Mouse (Mus musculus) intestine, postnatal 0 days (tissue): Measurements from ENCODE around the gene Npas3. TPM values are rescaled to one million over a fixed set of nuclear protein-coding genes. Genes with fewer than 3 reads are reported as not detected.

Experiments used
- ATAC-seq: fragments of 200-750 bp; cut with Nextera tagmentation; 2 replicates; pipeline ENCODE4 v1.8.0; 2017; ENCODE audit warnings: mild to moderate bottlenecking, moderate TSS enrichment, moderate library complexity
- H3K27ac ChIP-seq: fragments of 300-500 bp; sonication (generic); 2 replicates; pipeline ENCODE4 v1.5.1; 2014; ENCODE audit warnings: mild to moderate bottlenecking, low read depth, low read length, moderate library complexity
- H3K27me3 ChIP-seq: fragments of 300-500 bp; sonication (generic); replicated peaks from 2 replicates; pipeline ENCODE4 v1.6.1; 2014; ENCODE audit warnings: low read length, mixed read lengths; ENCODE audit not compliant: control insufficient read depth, insufficient read depth
- H3K36me3 ChIP-seq: fragments of 300-500 bp; sonication (generic); 2 replicates; pipeline ENCODE4 v1.6.1; 2014; ENCODE audit warnings: mild to moderate bottlenecking, moderate library complexity; ENCODE audit not compliant: control insufficient read depth, insufficient read depth
- H3K4me1 ChIP-seq: fragments of 300-500 bp; sonication (generic); replicated peaks from 2 replicates; pipeline ENCODE4 v1.6.1; 2014; ENCODE audit warnings: antibody characterized with exemption, low read length, mixed read lengths; ENCODE audit not compliant: control insufficient read depth, insufficient read depth
- H3K4me2 ChIP-seq: fragments of 300-500 bp; sonication (generic); replicated peaks from 2 replicates; pipeline ENCODE4 v1.6.1; 2014; ENCODE audit warnings: low read depth, mild to moderate bottlenecking, moderate library complexity
- H3K4me3 ChIP-seq: fragments of 300-500 bp; sonication (generic); 2 replicates; pipeline ENCODE4 v1.5.1; 2014; ENCODE audit warnings: low read depth, low read length
- H3K9ac ChIP-seq: fragments of 300-500 bp; sonication (generic); 2 replicates; pipeline ENCODE4 v1.6.1; 2014; ENCODE audit warnings: mild to moderate bottlenecking, low read depth, low read length
- H3K9me3 ChIP-seq: fragments of 300-500 bp; sonication (generic); 2 replicates; pipeline ENCODE4 v1.6.1; 2016; ENCODE audit warnings: mixed run types; ENCODE audit not compliant: control insufficient read depth
- CTCF ChIP-seq: sonication (generic); IDR thresholded peaks from 2 replicates; pipeline ENCODE4 v1.5.1; 2016; ENCODE audit warnings: low read depth, mild to moderate bottlenecking, control low read depth, antibody characterized with exemption, moderate library complexity
- WGBS: fragments of 180-500 bp; shearing (Covaris S2); extraction: QIAGEN DNeasy Blood & Tissue Kit; methylation state at CpG from one replicate; pipeline ENCODE4 v1.1.7; 2014; 5-methylcytosine and 5-hydroxymethylcytosine counted together
- polyA plus RNA-seq: library from polyadenylated mRNA; unstranded; fragments of >200 nt; fragmentation: Nextera tagmentation; extraction: Ambion mirVana; gene quantifications from 2 replicates; pipeline ENCODE4 v1.2.1, GENCODE M21; 2015

Gene Npas3
- polyA plus RNA-seq, 1 experiment from 2014 or later, result 0.48 TPM

DNA sequence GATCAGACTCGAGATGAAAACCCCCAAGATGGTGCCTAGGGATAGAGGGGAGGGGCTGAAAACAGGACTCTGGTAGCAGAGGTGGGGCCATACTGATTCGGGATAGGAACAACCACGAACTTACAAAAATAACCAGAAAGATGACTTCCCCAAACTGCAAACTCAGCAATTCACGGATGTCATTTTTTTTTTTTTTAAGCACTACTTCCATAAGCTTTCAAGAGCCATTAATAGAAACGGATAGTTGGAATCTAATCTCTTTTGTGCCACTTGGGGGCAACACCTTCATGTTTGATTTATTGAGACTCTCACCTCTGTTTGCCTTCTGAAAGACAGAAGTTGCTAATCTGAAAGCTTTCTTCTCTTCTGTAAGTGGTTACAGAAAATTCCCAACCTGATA, 857.1 kb downstream of the Npas3 start:
- Histone ChIP-seq H3K4me3 (no peak overlapping the region), H3K36me3 (no peaks in the 10 kb centered on the region; the same call in 1 of the 2 replicates), H3K9ac (no peak overlapping the region), H3K27ac (no peak overlapping the region), H3K9me3 (no peaks in the 10 kb centered on the region), H3K4me2 (no peak overlapping the region), H3K4me1 (0 out of 2 replicates have a peak, but pooled peaks cover 3% of the 10 kb centered on the region), H3K27me3 (no peaks in the 10 kb centered on the region)
- WGBS, result 44% methylated on average over 5 of the region's 5 CpGs
- no peak for ATAC-seq
- peak; percentile 60 for TF ChIP-seq CTCF

DNA sequence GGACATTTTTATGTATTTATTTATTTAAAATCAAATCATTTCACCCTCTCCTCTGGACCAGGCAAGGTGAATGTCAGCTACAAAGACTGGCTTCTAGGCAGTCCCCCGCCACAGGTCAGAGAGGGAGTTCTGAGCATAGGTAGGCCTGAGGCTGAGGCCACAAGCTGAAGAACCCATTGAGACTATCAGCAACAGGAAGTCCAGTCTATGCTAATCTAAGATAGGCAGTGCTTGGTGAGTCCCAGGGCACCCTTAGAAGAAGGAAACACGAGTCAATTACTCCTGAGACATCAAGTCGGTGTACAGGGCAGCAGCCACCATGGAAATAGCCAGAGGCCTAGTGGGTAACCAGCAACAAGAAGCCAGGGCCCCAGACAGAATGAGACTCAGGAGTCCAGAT, 857.5 kb downstream of the Npas3 start:
- no peaks in the 10 kb centered on the region for H3K27me3 ChIP-seq
- no peaks in the 10 kb centered on the region for H3K9me3 ChIP-seq
- TF ChIP-seq CTCF, result no peak
- 65% methylated on average over 3 of the region's 3 CpGs for WGBS
- 0 out of 2 replicates have a peak, but pooled peaks cover 3% of the 10 kb centered on the region for H3K4me1 ChIP-seq
- no peak overlapping the region for H3K9ac ChIP-seq
- H3K27ac ChIP-seq, result no peak overlapping the region
- H3K4me2 ChIP-seq, result no peak overlapping the region
- H3K4me3 ChIP-seq, result no peak overlapping the region
- 0 out of 2 replicates have a peak, but pooled peaks have one; percentile 16 for ATAC-seq
- H3K36me3 ChIP-seq, result no peaks in the 10 kb centered on the region; the same call in 1 of the 2 replicates

DNA sequence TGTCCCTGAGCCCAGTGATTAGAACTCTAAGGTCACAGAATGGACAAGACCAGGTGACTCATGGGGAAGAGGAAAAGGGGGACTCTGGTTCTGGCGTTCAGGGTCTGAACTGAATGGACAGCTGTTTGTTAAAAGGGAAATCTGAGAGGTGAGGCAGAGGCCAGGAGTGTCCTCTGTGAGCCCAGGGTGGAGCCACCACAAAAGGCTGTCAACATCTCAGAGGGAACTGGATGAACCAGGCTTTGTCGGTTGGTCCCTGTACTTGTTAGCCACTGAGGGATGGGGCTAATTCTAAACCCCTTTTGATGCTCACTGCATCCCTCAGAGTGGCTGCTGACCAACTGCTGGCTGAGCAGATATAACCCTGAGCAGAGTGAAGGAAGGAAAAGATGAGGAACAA, 861.9 kb downstream of the Npas3 start:
- no peak overlapping the region for H3K4me3 ChIP-seq
- no peak overlapping the region for H3K27ac ChIP-seq
- no peak for ATAC-seq
- no peaks in the 10 kb centered on the region; the same call in 1 of the 2 replicates for H3K36me3 ChIP-seq
- 30% methylated on average over 2 of the region's 2 CpGs for WGBS
- H3K4me2 ChIP-seq, result no peak overlapping the region
- H3K4me1 ChIP-seq, result no peaks in the 10 kb centered on the region
- no peaks in the 10 kb centered on the region for H3K9me3 ChIP-seq
- no peak overlapping the region for H3K9ac ChIP-seq
- H3K27me3 ChIP-seq, result no peaks in the 10 kb centered on the region
- no peak for TF ChIP-seq CTCF

DNA sequence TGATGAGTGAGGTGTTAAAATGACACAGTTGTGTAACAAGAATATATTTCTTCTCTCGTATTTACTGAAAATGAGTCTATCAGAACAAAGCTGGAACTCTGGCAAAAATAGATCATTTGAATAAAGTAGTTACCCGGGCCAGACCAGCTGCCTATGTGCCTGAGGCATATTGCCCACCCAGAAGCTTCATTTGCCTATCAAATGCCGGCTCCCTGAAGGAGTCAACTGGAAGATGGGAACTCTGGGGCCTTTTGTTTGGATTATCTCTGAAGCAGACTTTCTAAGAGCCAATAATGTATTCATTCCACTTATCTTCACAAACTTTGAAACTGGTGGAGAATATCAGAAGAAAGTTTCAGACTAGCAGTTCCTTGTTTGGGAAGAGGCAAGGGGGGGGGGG, 862.5 kb downstream of the Npas3 start:
- Histone ChIP-seq H3K27me3 (no peaks in the 10 kb centered on the region), H3K27ac (no peak overlapping the region), H3K9ac (no peak overlapping the region), H3K9me3 (no peaks in the 10 kb centered on the region), H3K4me2 (no peak overlapping the region), H3K4me3 (no peak overlapping the region), H3K36me3 (no peaks in the 10 kb centered on the region; the same call in 1 of the 2 replicates), H3K4me1 (no peaks in the 10 kb centered on the region)
- WGBS, result 50% methylated on average over 3 of the region's 3 CpGs
- ATAC-seq, result no peak
- no peak for TF ChIP-seq CTCF

DNA sequence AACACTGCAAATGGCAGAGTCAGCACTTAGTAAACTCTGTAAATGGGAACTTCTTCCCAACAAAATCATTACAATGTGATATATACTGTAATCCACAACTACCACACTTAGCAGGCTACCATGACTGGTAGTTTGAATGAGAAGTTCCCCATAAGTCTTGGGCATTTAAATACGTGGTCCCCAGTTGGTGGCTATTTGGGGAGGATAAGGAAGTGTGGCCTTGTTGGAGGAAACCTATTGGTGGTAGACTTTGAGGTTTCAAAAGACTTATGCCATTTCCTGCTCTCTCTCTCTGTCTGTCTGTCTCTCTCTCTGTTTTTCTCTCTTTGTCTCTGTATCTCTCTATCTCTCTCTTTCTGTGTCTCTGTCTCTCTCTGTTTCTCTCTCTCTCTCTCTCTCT, 871.9 kb downstream of the Npas3 start:
- no peaks in the 10 kb centered on the region for H3K9me3 ChIP-seq
- no peaks in the 10 kb centered on the region for H3K36me3 ChIP-seq
- WGBS, result 68% methylated on average over 1 of the region's 1 CpGs
- no peak overlapping the region for H3K4me2 ChIP-seq
- no peaks in the 10 kb centered on the region for H3K4me1 ChIP-seq
- no peaks in the 10 kb centered on the region for H3K27me3 ChIP-seq
- ATAC-seq, result no peak
- no peak overlapping the region for H3K4me3 ChIP-seq
- H3K9ac ChIP-seq, result no peak overlapping the region
- H3K27ac ChIP-seq, result no peak overlapping the region
- no peak for TF ChIP-seq CTCF

DNA sequence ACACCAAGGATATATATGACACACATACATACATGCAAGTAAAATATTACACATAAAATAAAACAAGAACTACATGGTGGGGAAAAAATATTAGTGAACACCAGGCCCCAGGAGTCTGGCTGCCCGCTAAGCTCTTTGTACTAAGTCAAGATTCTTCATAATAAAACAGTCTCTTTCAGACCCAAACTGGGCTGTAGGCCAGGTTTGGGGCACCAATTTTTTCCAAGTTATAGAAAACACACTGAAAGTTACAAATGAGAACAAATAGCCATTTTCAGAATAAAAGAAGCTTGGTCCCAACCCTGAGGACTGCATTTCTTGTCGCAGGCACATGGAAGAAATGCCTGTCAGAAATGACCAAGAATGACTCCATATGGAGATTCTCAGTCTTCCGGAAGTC, 872.8 kb downstream of the Npas3 start:
- no peak for ATAC-seq

More for the DNA sequence above, 872.8 kb downstream of the Npas3 start:
- Histone ChIP-seq H3K27me3 (no peaks in the 10 kb centered on the region), H3K27ac (no peak overlapping the region), H3K4me1 (no peaks in the 10 kb centered on the region), H3K9ac (no peak overlapping the region), H3K4me2 (no peak overlapping the region), H3K4me3 (no peak overlapping the region), H3K9me3 (no peaks in the 10 kb centered on the region), H3K36me3 (no peaks in the 10 kb centered on the region)
- no peak for TF ChIP-seq CTCF
- WGBS, result 84% methylated on average over 3 of the region's 3 CpGs
